9 mouse cellular contexts compared by ENCODE assay signal in the genomic region with DNA sequence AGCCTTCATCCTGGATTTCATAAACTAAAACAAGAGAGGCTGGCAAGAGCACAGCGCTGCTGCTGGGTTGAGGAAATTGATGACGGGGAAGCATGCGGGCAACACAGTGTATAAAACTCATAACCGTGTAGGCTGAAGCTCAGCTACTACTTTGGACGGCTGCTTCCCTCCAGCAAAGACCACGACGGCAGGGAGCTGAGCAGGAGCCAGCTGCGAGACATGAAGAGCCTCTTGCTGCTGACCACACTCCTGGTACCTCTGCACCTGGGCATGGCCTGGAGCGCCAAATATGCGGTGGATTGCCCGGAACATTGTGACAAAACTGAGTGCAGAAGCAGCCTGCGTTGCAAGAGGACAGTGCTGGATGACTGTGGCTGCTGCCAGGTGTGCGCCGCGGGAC. TPM values are rescaled to one million over a fixed set of nuclear protein-coding genes. Genes with fewer than 3 reads are reported as not detected.
DNase-seq lines count a peak whose midpoint lies in the region; ATAC-seq and TF ChIP-seq lines count a peak whose summit lies in the region.
"Had no signal": no experiment of that assay in that cellular context is flagged by ENCODE, and none has a peak within 500 bp of the region (broad histone marks: within the 10 kb centered on the region; RNA-seq: fewer than 3 reads in every experiment).

A gene (plus strand): TSS at position 36 of the 400 bp plus-strand sequence.

- H3K9ac ChIP-seq in hindbrain, embryonic 13.5 days, result no peak within 1 kb of the TSS
- no peak within 1 kb of the TSS for H3K9ac ChIP-seq in forebrain, postnatal 0 days
- H3K9ac ChIP-seq in neural tube, embryonic 12.5 days, result no peak within 1 kb of the TSS

- no peak within 1 kb of the TSS for H3K4me3 ChIP-seq in hindbrain, embryonic 13.5 days
- H3K4me3 ChIP-seq in hindbrain, embryonic 10.5 days, result no peak within 1 kb of the TSS
- H3K4me3 ChIP-seq in forebrain, postnatal 0 days (ENCODE audit: low read depth, low read length), result no peak within 1 kb of the TSS
- H3K4me3 ChIP-seq in neural tube, embryonic 12.5 days, result no peak within 1 kb of the TSS

- 49% methylated on average over 15 of the region's 15 CpGs for WGBS in hindbrain, embryonic 13.5 days
- 54% methylated on average over 15 of the region's 15 CpGs for WGBS in hindbrain, embryonic 10.5 days
- 50% methylated on average over 15 of the region's 15 CpGs for WGBS in forebrain, postnatal 0 days
- 50% methylated on average over 15 of the region's 15 CpGs for WGBS in neural tube, embryonic 12.5 days

- no peaks in the 10 kb centered on the region for H3K9me3 ChIP-seq in hindbrain, embryonic 13.5 days
- no peaks in the 10 kb centered on the region for H3K9me3 ChIP-seq in hindbrain, embryonic 10.5 days
- H3K9me3 ChIP-seq in forebrain, postnatal 0 days (ENCODE audit: low read length), result no peaks in the 10 kb centered on the region
- no peaks in the 10 kb centered on the region for H3K9me3 ChIP-seq in neural tube, embryonic 12.5 days

- no peak for DNase-seq in hindbrain, embryonic 10.5 days (ENCODE audit: low spot score)
- DNase-seq in forebrain, postnatal 0 days, result no peak
- DNase-seq in kidney, postnatal 36 days, result peak; percentile 19 to 43
- no peak for DNase-seq in right cerebral cortex, postnatal 25 days
- no peak for DNase-seq in layer of hippocampus, postnatal 14 days (ENCODE audit: low spot score in 2 of 2)
- no peak for DNase-seq in ovary, adult 18-20 months (ENCODE audit: low spot score)
- DNase-seq: gastrocnemius, postnatal 36 days had no signal

- H3K27ac ChIP-seq in hindbrain, embryonic 13.5 days, result no peak within 1 kb of the TSS
- no peak within 1 kb of the TSS for H3K27ac ChIP-seq in hindbrain, embryonic 10.5 days
- H3K27ac ChIP-seq in forebrain, postnatal 0 days (ENCODE audit: low read depth, low read length), result no peak within 1 kb of the TSS
- H3K27ac ChIP-seq in neural tube, embryonic 12.5 days, result no peak within 1 kb of the TSS

- H3K27me3 ChIP-seq in hindbrain, embryonic 13.5 days, result peaks cover 9% of the 10 kb centered on the region; the same call in 1 of the 2 replicates
- H3K27me3 ChIP-seq in hindbrain, embryonic 10.5 days (ENCODE audit: insufficient read depth, poor library complexity, severe bottlenecking), result peaks cover 12% of the 10 kb centered on the region
- H3K27me3 ChIP-seq in forebrain, postnatal 0 days (ENCODE audit: insufficient read depth, low read length), result no peaks in the 10 kb centered on the region
- H3K27me3 ChIP-seq in neural tube, embryonic 12.5 days (replicated peaks), result no peaks in the 10 kb centered on the region

- no peak for ATAC-seq in hindbrain, embryonic 13.5 days (ENCODE audit: low FRiP score)
- ATAC-seq in forebrain, postnatal 0 days, result peak; percentile 29; the same call in 1 of the 2 replicates
- no peak for ATAC-seq in neural tube, embryonic 12.5 days (ENCODE audit: low FRiP score, low read depth)

- no peak; the same call in 1 of the 2 replicates for TF ChIP-seq CTCF in forebrain, postnatal 0 days (IDR thresholded peaks at IDR 0.05; ENCODE audit: low read depth)

- H3K4me2 ChIP-seq in hindbrain, embryonic 13.5 days, result peak within 1 kb of the TSS; percentile 21
- 0 out of 2 replicates have a peak within 1 kb of the TSS, but pooled peaks have one; percentile 0 for H3K4me2 ChIP-seq in forebrain, postnatal 0 days (ENCODE audit: low read depth)
- H3K4me2 ChIP-seq in neural tube, embryonic 12.5 days (replicated peaks), result 0 out of 2 replicates have a peak within 1 kb of the TSS, but pooled peaks have one; percentile 5

- peaks cover 7% of the 10 kb centered on the region for H3K4me1 ChIP-seq in hindbrain, embryonic 13.5 days (replicated peaks)
- peaks cover 9% of the 10 kb centered on the region; the same call in 1 of the 2 replicates for H3K4me1 ChIP-seq in hindbrain, embryonic 10.5 days (replicated peaks)
- H3K4me1 ChIP-seq in forebrain, postnatal 0 days (ENCODE audit: insufficient read depth), result no peaks in the 10 kb centered on the region
- H3K4me1 ChIP-seq in neural tube, embryonic 12.5 days, result no peaks in the 10 kb centered on the region

- H3K36me3 ChIP-seq in hindbrain, embryonic 13.5 days, result no peaks in the 10 kb centered on the region
- no peaks in the 10 kb centered on the region for H3K36me3 ChIP-seq in hindbrain, embryonic 10.5 days
- H3K36me3 ChIP-seq in forebrain, postnatal 0 days (ENCODE audit: insufficient read depth), result no peaks in the 10 kb centered on the region
- H3K36me3 ChIP-seq in neural tube, embryonic 12.5 days, result no peaks in the 10 kb centered on the region

RNA-seq across cellular contexts. Expression of the gene that starts here (rescaled TPM):
- 1.5 and 1.8 TPM in 2 replicates for polyA plus RNA-seq in hindbrain, embryonic 13.5 days (2015; fragmentation: Nextera tagmentation; extraction: Ambion mirVana)
- 1.7 and 2.2 TPM in 2 replicates for polyA plus RNA-seq in hindbrain, embryonic 10.5 days (2016; fragmentation: Nextera tagmentation; extraction: Ambion mirVana)
- total RNA-seq in forebrain, postnatal 0 days (2014; rRNA removed), result 0.31 and 1.5 TPM in 2 replicates
- 0.88 and 1.4 TPM in 2 replicates for polyA plus RNA-seq in forebrain, postnatal 0 days (2015; fragmentation: Nextera tagmentation; extraction: Ambion mirVana)
- 0.92 and 1.0 TPM in 2 replicates for polyA plus RNA-seq in neural tube, embryonic 12.5 days (2016; fragmentation: Nextera tagmentation; extraction: Ambion mirVana)
- under 1 TPM; 0.24 to 0.46 TPM for total RNA-seq in layer of hippocampus, postnatal 14 days (2021)

Comparison
In these comparisons a context has a peak if more than half of its experiments do, and no peak if none do; other contexts are left out.
1. DNase-seq: peak in kidney, postnatal 36 days (2 of 2); none in hindbrain, embryonic 10.5 days (single experiment), forebrain, postnatal 0 days (single experiment), right cerebral cortex, postnatal 25 days (single experiment), layer of hippocampus, postnatal 14 days (0 of 2) and ovary, adult 18-20 months (single experiment).
2. Peak in every context shown above with its lines, with median percentiles within 50 percentile points of each other: H3K4me2 ChIP-seq.